10 mouse cellular contexts compared by ENCODE assay signal in genomic region chr5:76818807-76819206, GRCm38 (mm10).
"Had no signal": no experiment of that assay in that cellular context is flagged by ENCODE, and none has a peak within 500 bp of the region (broad histone marks: within the 10 kb centered on the region; RNA-seq: fewer than 3 reads in every experiment).

No protein-coding gene starts in this region.

- ATAC-seq: lung, postnatal 0 days; midbrain, embryonic 16.5 days had no signal

- DNase-seq: kidney, adult 9 months; kidney, postnatal 36 days; lung, adult 2 months; lung, postnatal 4 days; right cerebral cortex, adult 18-20 months; right cerebral cortex, postnatal 25 days; thymus, adult 18-20 months; thymus, postnatal 14 days had no signal
